Mouse (Mus musculus): ENCODE measurements around the gene Lrmda. TPM values are rescaled to one million over a fixed set of nuclear protein-coding genes. Genes with fewer than 3 reads are reported as not detected.
A peak's percentile ranks its signal among the peaks of the same experiment; 100 is the strongest.

The Lrmda gene
- total RNA-seq, 2 experiments from 2014 or later, result 2.6 to 2.9 TPM

- no peak for DNase-seq
- no peak for TF ChIP-seq CTCF (IDR thresholded peaks at IDR 0.05)
- Histone ChIP-seq H3K4me3 (no peak overlapping the region), H3K27ac (no peak overlapping the region)
- intact Hi-C loops (cut with DNase I), result loop anchor here (10.0 kb wide), 3 partner anchors 226 to 466 kb away; no protein-coding TSS in a partner anchor
These were observed 1021.5 kb downstream of the Lrmda start for GRCm38 (mm10) chr14:23041002-23041401.

- intact Hi-C loops (cut with DNase I), result loop anchor here (5.0 to 10.0 kb wide), 5 partner anchors 231 to 1078 kb away; partner anchors contain the start of gene Zfp503
- no peak for TF ChIP-seq CTCF (IDR thresholded peaks at IDR 0.05)
- Histone ChIP-seq H3K4me3 (no peak overlapping the region), H3K27ac (no peak overlapping the region)
- DNase-seq, result no peak
These were observed 1025.8 kb downstream of the Lrmda start for GRCm38 (mm10) chr14:23045322-23045721.

GRCm38 (mm10) chr14:23046330-23046729, 1026.8 kb downstream of the Lrmda start:
- Histone ChIP-seq H3K4me3 (no peak overlapping the region), H3K27ac (no peak overlapping the region)
- intact Hi-C loops (cut with DNase I), result loop anchor here (5.0 to 10.0 kb wide), 5 partner anchors 232 to 1079 kb away; partner anchors contain the start of gene Zfp503
- peak; percentile 64 for DNase-seq
- TF ChIP-seq CTCF (IDR thresholded peaks at IDR 0.05), result peak; percentile 77

- no peak for TF ChIP-seq CTCF (IDR thresholded peaks at IDR 0.05)
- no peak for DNase-seq
- Histone ChIP-seq H3K27ac (peak overlapping the region; percentile 38), H3K4me3 (no peak overlapping the region)
- intact Hi-C loops (cut with DNase I), result no loop called here
These were observed 1031.9 kb downstream of the Lrmda start for GRCm38 (mm10) chr14:23051441-23051840.

GRCm38 (mm10) chr14:23052833-23053592, 1033.5 kb downstream of the Lrmda start:
- DNase-seq, result no peak
- TF ChIP-seq CTCF (IDR thresholded peaks at IDR 0.05), result no peak
- H3K4me3 ChIP-seq, result no peak overlapping the region
- intact Hi-C loops (cut with DNase I), result no loop called here
- no peak overlapping the region for H3K27ac ChIP-seq

GRCm38 (mm10) chr14:23057228-23057976, 1037.9 kb downstream of the Lrmda start:
- Histone ChIP-seq H3K27ac (no peak overlapping the region), H3K4me3 (no peak overlapping the region)
- no peak for TF ChIP-seq CTCF (IDR thresholded peaks at IDR 0.05)
- intact Hi-C loops (cut with DNase I), result no loop called here
- no peak for DNase-seq

- intact Hi-C loops (cut with DNase I), result no loop called here
- no peak overlapping the region for H3K4me3 ChIP-seq
- no peak for DNase-seq
- TF ChIP-seq CTCF (IDR thresholded peaks at IDR 0.05), result no peak
- peak overlapping the region; percentile 2; the same call in 1 of the 2 replicates for H3K27ac ChIP-seq
These were observed 1038.5 kb downstream of the Lrmda start for GRCm38 (mm10) chr14:23057987-23058386.

GRCm38 (mm10) chr14:23078719-23079118, 1059.2 kb downstream of the Lrmda start:
- no peak overlapping the region for H3K27ac ChIP-seq
- intact Hi-C loops (cut with DNase I), result no loop called here

GRCm38 (mm10) chr14:23084241-23084773, 1064.8 kb downstream of the Lrmda start:
- H3K4me3 ChIP-seq, result no peak overlapping the region
- intact Hi-C loops (cut with DNase I), result no loop called here
- DNase-seq, result no peak
- no peak for TF ChIP-seq CTCF (IDR thresholded peaks at IDR 0.05)
- H3K27ac ChIP-seq, result peak overlapping the region; percentile 50

More at GRCm38 (mm10) chr14:23078719-23079118, 1059.2 kb downstream of the Lrmda start:
- H3K4me3 ChIP-seq, result no peak overlapping the region
- no peak for DNase-seq
- no peak for TF ChIP-seq CTCF (IDR thresholded peaks at IDR 0.05)

GRCm38 (mm10) chr14:23084797-23085196, 1065.3 kb downstream of the Lrmda start:
- no peak overlapping the region; the same call in 1 of the 2 replicates for H3K27ac ChIP-seq
- DNase-seq, result no peak
- TF ChIP-seq CTCF (IDR thresholded peaks at IDR 0.05), result no peak
- intact Hi-C loops (cut with DNase I), result no loop called here
- no peak overlapping the region for H3K4me3 ChIP-seq

- Histone ChIP-seq H3K27ac (no peak overlapping the region), H3K4me3 (no peak overlapping the region)
- no peak for DNase-seq
- intact Hi-C loops (cut with DNase I), result no loop called here
- no peak for TF ChIP-seq CTCF (IDR thresholded peaks at IDR 0.05)
These were observed 1073.8 kb downstream of the Lrmda start for GRCm38 (mm10) chr14:23093306-23093705.

- no peak overlapping the region for H3K4me3 ChIP-seq
- TF ChIP-seq CTCF (IDR thresholded peaks at IDR 0.05), result no peak
- intact Hi-C loops (cut with DNase I), result no loop called here
- no peak for DNase-seq
- no peak overlapping the region for H3K27ac ChIP-seq
These were observed 1075.1 kb downstream of the Lrmda start for GRCm38 (mm10) chr14:23094546-23095157.

Measured in gastrocnemius, adult 2 months (tissue).